Mouse (Mus musculus): ENCODE data around the gene Spo11. TPM values are rescaled to one million over a fixed set of nuclear protein-coding genes. Genes with fewer than 3 reads are reported as not detected.

Gene Spo11
- total and polyA plus RNA-seq, 2 experiments, result under 0.01 TPM; not detected in 1

DNA sequence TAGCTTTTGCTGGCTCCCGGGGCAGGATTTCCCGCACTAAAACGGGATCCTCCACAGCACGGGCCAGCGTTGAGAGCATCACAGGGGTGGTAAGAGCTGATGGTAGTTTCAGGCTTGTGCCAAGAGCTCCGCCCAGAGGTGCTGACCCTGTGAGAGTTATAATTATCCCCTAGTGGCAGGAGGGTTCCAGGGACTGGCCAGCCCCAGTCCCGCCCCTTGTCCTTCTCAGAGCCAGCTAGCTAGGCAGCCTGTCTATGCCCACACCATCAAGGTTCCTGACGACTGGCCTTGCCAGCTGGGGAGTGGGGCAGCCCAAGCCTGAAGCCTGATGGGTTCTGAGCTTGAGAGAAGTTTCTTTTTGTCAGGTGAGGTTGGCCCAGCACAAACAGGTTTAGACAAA lies 41.1 kb downstream of the Spo11 start:
- peak; percentile 33 for DNase-seq (ENCODE audit: extremely low read depth, low read depth, low spot score)
- Histone ChIP-seq H3K9ac (ENCODE audit: low read depth, low read length) (no peak overlapping the region), H3K4me3 (ENCODE audit: insufficient read depth, low read depth, low read length) (no peak overlapping the region), H3K4me1 (ENCODE audit: control insufficient read depth, insufficient read depth, low read length) (peaks cover 18% of the 10 kb centered on the region), H3K27me3 (ENCODE audit: control insufficient read depth, insufficient read depth, low read length) (no peaks in the 10 kb centered on the region), H3K36me3 (ENCODE audit: control insufficient read depth, insufficient read depth, low read length) (peaks cover 2% of the 10 kb centered on the region; the same call in 1 of the 2 replicates), H3K79me2 (ENCODE audit: control insufficient read depth, insufficient read depth, low read length) (peaks cover 3% of the 10 kb centered on the region; the same call in 1 of the 2 replicates), H3K27ac (replicated peaks; ENCODE audit: insufficient read depth, low read depth, low read length) (peak overlapping the region; percentile 20; the same call in 1 of the 2 replicates)
- 25% methylated on average over 8 of the region's 8 CpGs for WGBS
- TF ChIP-seq POLR2A (IDR thresholded peaks at IDR 0.05; ENCODE audit: extremely low read depth, insufficient read depth, low read length) (no peak), CTCF (IDR thresholded peaks at IDR 0.05; ENCODE audit: low read depth, low read length) (no peak)

DNA sequence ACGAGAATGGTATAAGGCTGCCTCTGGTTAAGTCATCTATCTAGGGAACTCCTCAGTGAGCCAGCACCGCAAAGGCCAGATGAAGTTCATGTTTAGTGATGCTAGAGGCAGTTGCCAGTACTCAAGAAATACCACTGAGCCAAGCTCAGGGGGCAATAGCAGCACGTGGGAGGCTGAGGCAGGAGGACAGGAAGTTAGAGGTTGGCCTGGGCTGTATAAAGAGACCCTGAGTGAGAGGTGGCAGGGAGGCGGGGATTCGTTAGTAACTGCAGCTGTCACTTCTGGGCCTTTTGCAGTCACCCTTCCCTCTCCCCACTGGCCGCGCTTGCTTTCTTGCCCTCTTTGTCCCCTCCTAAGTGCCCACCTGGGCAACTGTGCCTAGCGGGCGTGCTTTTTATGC lies 41.8 kb downstream of the Spo11 start:
- no peaks in the 10 kb centered on the region for H3K27me3 ChIP-seq (ENCODE audit: control insufficient read depth, insufficient read depth, low read length)
- H3K4me1 ChIP-seq (ENCODE audit: control insufficient read depth, insufficient read depth, low read length), result peaks cover 18% of the 10 kb centered on the region
- TF ChIP-seq POLR2A (IDR thresholded peaks at IDR 0.05; ENCODE audit: extremely low read depth, insufficient read depth, low read length), result no peak
- TF ChIP-seq CTCF (IDR thresholded peaks at IDR 0.05; ENCODE audit: low read depth, low read length), result no peak
- no peak for DNase-seq (ENCODE audit: extremely low read depth, low read depth, low spot score)
- peak overlapping the region; percentile 7 for H3K9ac ChIP-seq (ENCODE audit: low read depth, low read length)
- H3K79me2 ChIP-seq (ENCODE audit: control insufficient read depth, insufficient read depth, low read length), result peaks cover 3% of the 10 kb centered on the region; the same call in 1 of the 2 replicates
- no peak overlapping the region for H3K27ac ChIP-seq (replicated peaks; ENCODE audit: insufficient read depth, low read depth, low read length)
- peak overlapping the region; percentile 34; the same call in 1 of the 2 replicates for H3K4me3 ChIP-seq (ENCODE audit: insufficient read depth, low read depth, low read length)
- WGBS, result 38% methylated on average over 9 of the region's 9 CpGs
- peaks cover under 1% of the 10 kb centered on the region; the same call in 1 of the 2 replicates for H3K36me3 ChIP-seq (ENCODE audit: control insufficient read depth, insufficient read depth, low read length)

DNA sequence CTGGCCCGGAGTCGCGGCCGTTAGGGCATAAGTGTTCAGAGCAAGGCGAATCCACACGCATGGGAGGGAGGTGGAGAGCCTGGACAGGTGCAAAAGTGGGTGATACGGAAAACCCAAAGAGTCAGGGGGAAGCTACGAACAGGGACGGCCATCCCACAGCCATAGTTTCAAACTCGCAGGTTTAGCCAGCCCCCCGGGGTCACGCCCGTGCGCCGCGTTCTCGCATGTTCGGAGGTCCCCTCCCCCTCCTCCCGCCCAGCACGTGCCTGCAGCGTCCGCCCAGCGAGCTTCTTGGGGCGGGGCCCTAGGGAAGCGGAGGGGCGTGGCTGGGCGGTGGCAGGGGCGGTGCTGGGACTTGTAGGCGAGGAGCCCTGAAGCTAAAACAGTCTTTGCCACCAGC lies 42.3 kb downstream of the Spo11 start:
- Histone ChIP-seq H3K79me2 (ENCODE audit: control insufficient read depth, insufficient read depth, low read length) (peaks cover 3% of the 10 kb centered on the region; the same call in 1 of the 2 replicates), H3K4me3 (ENCODE audit: insufficient read depth, low read depth, low read length) (peak overlapping the region; percentile 34), H3K9ac (ENCODE audit: low read depth, low read length) (peak overlapping the region; percentile 7), H3K36me3 (ENCODE audit: control insufficient read depth, insufficient read depth, low read length) (no peaks in the 10 kb centered on the region), H3K27ac (replicated peaks; ENCODE audit: insufficient read depth, low read depth, low read length) (no peak overlapping the region), H3K4me1 (ENCODE audit: control insufficient read depth, insufficient read depth, low read length) (peaks cover 18% of the 10 kb centered on the region), H3K27me3 (ENCODE audit: control insufficient read depth, insufficient read depth, low read length) (no peaks in the 10 kb centered on the region)
- WGBS, result under 1% methylated on average over 29 of the region's 29 CpGs
- DNase-seq (ENCODE audit: extremely low read depth, low read depth, low spot score), result peak; percentile 67
- TF ChIP-seq CTCF (IDR thresholded peaks at IDR 0.05; ENCODE audit: low read depth, low read length) (no peak), POLR2A (IDR thresholded peaks at IDR 0.05; ENCODE audit: extremely low read depth, insufficient read depth, low read length) (no peak)

DNA sequence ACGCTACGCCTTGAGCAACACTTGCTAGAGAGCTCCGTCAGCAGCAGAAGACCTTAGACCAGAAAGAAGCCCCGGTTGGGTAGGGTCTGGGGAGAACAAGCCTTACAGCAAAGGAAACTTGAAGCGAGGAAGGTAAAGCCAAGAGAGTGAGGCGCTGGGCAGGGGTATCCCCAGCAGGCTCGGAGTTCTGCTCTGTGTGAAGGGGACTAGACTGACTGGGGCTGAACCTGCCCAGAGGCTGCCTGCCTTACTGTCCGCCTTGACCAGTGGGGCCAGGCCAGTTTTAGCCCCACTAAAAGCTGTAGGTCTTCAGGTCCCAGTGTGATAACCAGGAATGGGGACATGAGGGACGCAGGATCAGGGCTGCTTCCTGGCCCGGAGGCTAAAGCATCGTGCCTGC lies 42.9 kb downstream of the Spo11 start, which contains the start of gene Rbm38:
TSS of gene Rbm38 (plus strand) at position 69 of the 400 bp plus-strand sequence.
- Histone ChIP-seq H3K4me1 (ENCODE audit: control insufficient read depth, insufficient read depth, low read length) (peaks cover 18% of the 10 kb centered on the region), H3K27ac (replicated peaks; ENCODE audit: insufficient read depth, low read depth, low read length) (no peak within 1 kb of the TSS), H3K9ac (ENCODE audit: low read depth, low read length) (peak within 1 kb of the TSS; percentile 7), H3K79me2 (ENCODE audit: control insufficient read depth, insufficient read depth, low read length) (peaks cover 3% of the 10 kb centered on the region; the same call in 1 of the 2 replicates), H3K4me3 (ENCODE audit: insufficient read depth, low read depth, low read length) (peak within 1 kb of the TSS; percentile 34), H3K36me3 (ENCODE audit: control insufficient read depth, insufficient read depth, low read length) (no peaks in the 10 kb centered on the region), H3K27me3 (ENCODE audit: control insufficient read depth, insufficient read depth, low read length) (no peaks in the 10 kb centered on the region)
- TF ChIP-seq POLR2A (IDR thresholded peaks at IDR 0.05; ENCODE audit: extremely low read depth, insufficient read depth, low read length) (no peak), CTCF (IDR thresholded peaks at IDR 0.05; ENCODE audit: low read depth, low read length) (no peak)
- DNase-seq (ENCODE audit: extremely low read depth, low read depth, low spot score), result no peak
- WGBS, result 51% methylated on average over 11 of the region's 11 CpGs

DNA sequence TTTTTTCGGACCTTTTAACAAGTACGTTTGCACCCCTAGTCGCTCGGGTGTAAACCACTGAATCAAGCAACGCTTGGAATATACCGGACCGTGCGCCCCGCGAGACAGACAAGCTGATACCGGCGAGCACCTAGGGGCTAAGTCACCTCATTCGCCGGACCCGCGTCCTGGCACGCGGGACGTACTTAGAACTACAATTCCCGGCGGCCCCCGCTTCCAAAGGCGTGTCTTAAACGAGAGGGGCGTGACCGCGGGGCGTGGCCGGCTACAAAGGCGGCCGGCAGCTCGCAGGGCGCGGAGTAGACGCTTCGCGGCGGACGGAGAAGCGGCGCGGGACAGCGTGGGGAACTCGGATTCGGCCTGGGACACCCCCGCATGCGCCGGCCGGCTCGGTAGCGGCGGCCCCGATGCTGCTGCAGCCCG lies 44.1 kb downstream of the Spo11 start:
- H3K27ac ChIP-seq (replicated peaks; ENCODE audit: insufficient read depth, low read depth, low read length), result no peak overlapping the region
- peaks cover 3% of the 10 kb centered on the region; the same call in 1 of the 2 replicates for H3K79me2 ChIP-seq (ENCODE audit: control insufficient read depth, insufficient read depth, low read length)
- no peaks in the 10 kb centered on the region for H3K27me3 ChIP-seq (ENCODE audit: control insufficient read depth, insufficient read depth, low read length)
- TF ChIP-seq POLR2A (IDR thresholded peaks at IDR 0.05; ENCODE audit: extremely low read depth, insufficient read depth, low read length) (peak; percentile 92), CTCF (IDR thresholded peaks at IDR 0.05; ENCODE audit: low read depth, low read length) (no peak)
- peaks cover 18% of the 10 kb centered on the region for H3K4me1 ChIP-seq (ENCODE audit: control insufficient read depth, insufficient read depth, low read length)
- no peaks in the 10 kb centered on the region for H3K36me3 ChIP-seq (ENCODE audit: control insufficient read depth, insufficient read depth, low read length)
- peak overlapping the region; percentile 75 for H3K9ac ChIP-seq (ENCODE audit: low read depth, low read length)
- peak; percentile 68 for DNase-seq (ENCODE audit: extremely low read depth, low read depth, low spot score)
- peak overlapping the region; percentile 84 for H3K4me3 ChIP-seq (ENCODE audit: insufficient read depth, low read depth, low read length)
- 1% methylated on average over 54 of the region's 54 CpGs for WGBS

DNA sequence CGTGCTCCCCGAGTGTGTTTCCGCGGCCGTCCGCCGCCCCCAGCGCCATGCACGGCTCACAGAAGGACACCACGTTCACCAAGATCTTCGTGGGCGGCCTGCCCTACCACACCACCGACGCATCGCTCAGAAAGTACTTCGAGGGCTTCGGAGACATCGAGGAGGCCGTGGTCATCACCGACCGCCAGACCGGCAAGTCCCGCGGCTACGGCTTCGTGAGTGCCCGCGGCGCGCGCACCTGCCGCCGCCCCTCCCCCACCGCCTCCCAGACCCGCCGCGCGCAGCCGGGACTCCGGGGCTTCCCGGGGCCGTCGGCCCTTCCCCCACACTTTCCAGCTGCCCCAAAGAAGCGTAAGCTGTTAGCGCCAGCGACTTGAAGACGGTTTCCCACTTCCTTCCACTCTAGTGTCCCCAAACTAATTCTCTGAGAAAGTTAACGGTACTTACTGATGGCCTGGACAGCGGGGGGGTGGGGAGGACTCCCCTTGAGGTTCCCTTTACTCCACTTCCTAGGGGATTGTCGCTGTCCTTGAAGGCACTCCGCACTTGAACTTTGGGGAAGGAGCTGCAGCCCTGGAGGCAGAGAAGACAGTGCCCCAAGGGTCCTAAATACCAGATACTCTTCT lies 44.7 kb downstream of the Spo11 start:
- WGBS, result 1% methylated on average over 51 of the region's 51 CpGs
- Histone ChIP-seq H3K4me1 (ENCODE audit: control insufficient read depth, insufficient read depth, low read length) (peaks cover 18% of the 10 kb centered on the region), H3K36me3 (ENCODE audit: control insufficient read depth, insufficient read depth, low read length) (no peaks in the 10 kb centered on the region), H3K27ac (replicated peaks; ENCODE audit: insufficient read depth, low read depth, low read length) (no peak overlapping the region), H3K9ac (ENCODE audit: low read depth, low read length) (peak overlapping the region; percentile 75), H3K4me3 (ENCODE audit: insufficient read depth, low read depth, low read length) (peak overlapping the region; percentile 84), H3K79me2 (ENCODE audit: control insufficient read depth, insufficient read depth, low read length) (peaks cover 3% of the 10 kb centered on the region; the same call in 1 of the 2 replicates), H3K27me3 (ENCODE audit: control insufficient read depth, insufficient read depth, low read length) (no peaks in the 10 kb centered on the region)
- TF ChIP-seq POLR2A (IDR thresholded peaks at IDR 0.05; ENCODE audit: extremely low read depth, insufficient read depth, low read length), result no peak
- no peak for TF ChIP-seq CTCF (IDR thresholded peaks at IDR 0.05; ENCODE audit: low read depth, low read length)
- no peak for DNase-seq (ENCODE audit: extremely low read depth, low read depth, low spot score)
